Mouse (Mus musculus) midbrain, postnatal 0 days (tissue): ENCODE data around the gene Ly6g5b. TPM values are rescaled to one million over a fixed set of nuclear protein-coding genes. Genes with fewer than 3 reads are reported as not detected.

ENCODE experiments used
- ATAC-seq: fragments of 200-750 bp; cut with Nextera tagmentation; 2 replicates; pipeline ENCODE4 v1.8.0; 2017; ENCODE audit warnings: moderate number of reproducible peaks, mild to moderate bottlenecking, moderate TSS enrichment, moderate library complexity; ENCODE audit not compliant: low FRiP score
- DNase-seq: peaks from one replicate; pipeline ENCODE4 v3.0.0-alpha.2; 2015; ENCODE audit warnings: low spot score
- H3K27ac ChIP-seq: fragments of 300-500 bp; sonication (generic); 2 replicates; pipeline ENCODE4 v1.5.1; 2014; ENCODE audit warnings: low read depth, mild to moderate bottlenecking, low read length, mixed read lengths
- H3K27me3 ChIP-seq: fragments of 300-500 bp; sonication (generic); 2 replicates; pipeline ENCODE4 v1.6.1; 2014; ENCODE audit warnings: low read length, control low read depth, mixed read lengths; ENCODE audit not compliant: insufficient read depth
- H3K36me3 ChIP-seq: fragments of 300-500 bp; sonication (generic); 2 replicates; pipeline ENCODE4 v1.6.1; 2014; ENCODE audit warnings: low read length, control low read depth, mixed read lengths; ENCODE audit not compliant: insufficient read depth
- H3K4me1 ChIP-seq: fragments of 300-500 bp; sonication (generic); 2 replicates; pipeline ENCODE4 v1.6.1; 2014; ENCODE audit warnings: mild to moderate bottlenecking, control low read depth, antibody characterized with exemption, low read length, mixed read lengths; ENCODE audit not compliant: insufficient read depth
- H3K4me2 ChIP-seq: fragments of 300-500 bp; sonication (generic); 2 replicates; pipeline ENCODE4 v1.6.1; 2014; ENCODE audit warnings: low read depth, mild to moderate bottlenecking, low read length, mixed read lengths; ENCODE audit not compliant: poor library complexity, severe bottlenecking
- H3K4me3 ChIP-seq: fragments of 300-500 bp; sonication (generic); 2 replicates; pipeline ENCODE4 v1.5.1; 2014; ENCODE audit warnings: low read depth, mild to moderate bottlenecking, low read length, moderate library complexity
- H3K9ac ChIP-seq: fragments of 300-500 bp; sonication (generic); replicated peaks from 2 replicates; pipeline ENCODE4 v1.6.1; 2014; ENCODE audit warnings: mild to moderate bottlenecking, low read length, moderate library complexity, mixed read lengths; ENCODE audit not compliant: poor library complexity, severe bottlenecking
- H3K9me3 ChIP-seq: fragments of 300-500 bp; sonication (generic); 2 replicates; pipeline ENCODE4 v1.6.1; 2016; ENCODE audit warnings: low read length, control low read depth
- CTCF ChIP-seq: IDR thresholded peaks from 2 replicates; pipeline ENCODE4 v1.5.1; 2016; ENCODE audit warnings: antibody characterized with exemption, mild to moderate bottlenecking
- WGBS: fragments of 180-500 bp; shearing (Covaris S2); extraction: QIAGEN DNeasy Blood & Tissue Kit; methylation state at CpG from one replicate; pipeline ENCODE4 v1.1.7; 2014; 5-methylcytosine and 5-hydroxymethylcytosine counted together
- polyA plus RNA-seq: library from polyadenylated mRNA; unstranded; fragments of >200 nt; fragmentation: Nextera tagmentation; extraction: Ambion mirVana; gene quantifications from 2 replicates; pipeline ENCODE4 v1.2.1, GENCODE M21; 2015
- total RNA-seq: library from RNA; depleted of rRNA; stranded (reverse); fragments of >200 nt; gene quantifications from 2 replicates; pipeline ENCODE4 v1.2.3, GENCODE M21; 2014; rRNA removed

The Ly6g5b gene
- total RNA-seq (0.99 and 3.7 TPM in 2 replicates), polyA plus RNA-seq (1.3 and 1.8 TPM in 2 replicates)

DNA sequence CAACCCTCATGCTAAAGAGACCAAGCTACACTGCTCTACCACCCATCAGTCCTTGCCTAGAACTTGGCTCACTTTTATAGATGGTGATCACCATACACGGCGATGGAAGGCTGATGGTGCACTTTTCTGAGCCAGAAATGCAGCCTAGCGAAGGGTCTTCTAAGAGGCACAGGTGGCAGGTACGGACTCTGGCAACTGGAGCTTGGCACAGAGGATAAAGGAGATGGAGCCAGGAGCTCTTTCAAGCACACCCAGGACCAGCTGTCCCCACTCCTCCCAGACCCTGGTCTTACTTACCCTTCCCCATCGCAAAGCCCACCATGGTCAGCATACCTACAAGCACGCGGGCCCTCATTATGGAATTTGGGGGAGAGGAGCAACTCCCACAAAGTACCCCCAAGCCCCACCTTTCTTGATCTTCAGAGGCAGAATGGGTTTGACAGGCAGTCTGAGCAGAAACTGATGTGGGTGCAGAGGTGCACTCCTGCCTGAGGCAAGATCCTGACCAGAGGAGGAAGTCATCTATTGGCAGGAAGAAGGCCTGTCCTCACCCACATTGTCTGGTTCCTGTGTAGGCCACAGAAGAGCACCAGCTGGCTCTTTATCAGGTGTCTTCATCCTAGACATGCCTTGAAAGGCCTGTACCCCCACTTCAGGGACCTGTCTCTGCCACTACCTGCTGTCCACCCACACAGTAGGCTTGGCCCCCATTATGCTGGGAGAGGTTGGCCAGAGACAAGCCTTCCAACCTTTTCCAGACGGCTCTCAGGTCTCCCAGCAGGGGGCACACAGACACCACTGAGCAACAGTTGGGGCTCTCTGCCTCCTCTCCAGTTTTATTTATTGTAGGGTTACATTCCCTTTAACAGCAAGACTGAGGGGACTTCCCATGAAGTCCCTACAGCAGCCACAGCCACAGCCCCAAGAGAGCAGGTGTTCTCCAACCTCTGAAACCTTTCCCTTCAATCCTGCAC is at the start of gene Ly6g5b:
Ly6g5b (minus strand) TSS at position 383 of the 974 bp plus-strand sequence.
- DNase-seq (no peak), ATAC-seq (no peak)
- TF ChIP-seq CTCF = peak; percentile 47; the same call in 1 of the 2 replicates
- no peaks in the 10 kb centered on the region for H3K4me1 ChIP-seq
- H3K4me2 ChIP-seq = no peak within 1 kb of the TSS
- no peaks in the 10 kb centered on the region for H3K9me3 ChIP-seq
- H3K9ac ChIP-seq = no peak within 1 kb of the TSS
- H3K36me3 ChIP-seq = peaks cover 40% of the 10 kb centered on the region
- no peaks in the 10 kb centered on the region for H3K27me3 ChIP-seq
- no peak within 1 kb of the TSS for H3K27ac ChIP-seq
- H3K4me3 ChIP-seq = no peak within 1 kb of the TSS
- WGBS = 87% methylated on average over 8 of the region's 8 CpGs

DNA sequence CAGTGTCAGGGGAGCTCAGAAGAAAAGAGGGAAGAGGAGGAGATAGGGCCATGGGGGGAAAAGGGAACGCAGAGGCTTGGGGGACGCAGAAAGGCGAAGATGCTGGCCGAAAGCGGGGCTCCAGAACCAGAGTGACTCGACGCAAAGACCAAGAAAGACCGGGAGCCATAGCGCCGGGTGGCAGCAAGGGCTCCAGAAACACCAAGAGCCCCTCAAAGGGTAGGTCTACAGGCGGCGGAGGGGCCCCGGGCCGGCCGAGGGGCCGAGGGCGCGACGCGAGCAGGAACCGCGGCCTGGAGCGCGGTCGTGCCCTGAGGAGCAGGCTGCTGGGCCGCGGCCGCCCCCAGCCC is 49.0 kb upstream of the Ly6g5b start:
- Histone ChIP-seq H3K27ac (peak overlapping the region; percentile 96), H3K4me3 (peak overlapping the region; percentile 87), H3K4me1 (peaks cover 11% of the 10 kb centered on the region; the same call in 1 of the 2 replicates), H3K4me2 (peak overlapping the region; percentile 85), H3K36me3 (peaks cover 31% of the 10 kb centered on the region), H3K9me3 (no peaks in the 10 kb centered on the region), H3K27me3 (no peaks in the 10 kb centered on the region), H3K9ac (peak overlapping the region; percentile 98)
- ATAC-seq (no peak), DNase-seq (no peak)
- TF ChIP-seq CTCF = no peak
- under 1% methylated on average over 16 of the region's 28 CpGs for WGBS

DNA sequence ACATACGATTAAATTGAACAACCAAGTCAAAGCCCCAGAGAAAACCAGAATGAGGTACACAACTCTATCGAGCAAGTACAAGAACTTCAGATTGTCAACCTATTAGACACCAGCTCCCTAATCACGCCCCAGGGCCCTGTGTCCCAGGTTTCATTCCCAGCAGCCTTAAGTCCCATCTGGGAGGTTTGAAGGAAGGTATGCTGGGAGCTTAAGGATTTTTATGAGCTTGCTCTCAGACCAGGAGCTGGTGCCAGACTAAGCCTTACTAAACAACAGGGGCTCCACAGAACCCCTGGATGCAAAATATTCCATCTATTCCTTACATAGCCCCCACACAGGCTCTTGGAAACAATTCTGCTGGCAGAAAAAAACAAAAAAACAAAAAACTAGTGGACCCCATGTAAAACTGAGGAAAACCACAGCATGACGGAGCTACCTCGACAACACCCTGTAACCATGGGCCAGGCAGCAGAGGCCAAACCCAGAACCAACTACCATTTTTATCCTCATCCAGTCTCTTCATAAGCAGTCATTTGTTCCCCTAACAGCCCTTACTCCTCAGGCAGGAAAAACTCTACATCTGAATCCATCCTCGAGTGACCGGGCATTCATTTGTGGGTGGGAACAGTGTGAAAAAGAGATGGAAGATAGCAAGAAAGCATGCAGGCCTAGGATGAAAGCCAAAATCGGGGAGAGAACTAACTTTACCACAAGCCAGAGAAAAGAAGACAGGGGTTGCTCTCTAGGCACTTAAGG is 48.3 kb upstream of the Ly6g5b start:
- H3K9ac ChIP-seq = peak overlapping the region; percentile 98
- DNase-seq (no peak), ATAC-seq (no peak)
- H3K27me3 ChIP-seq = no peaks in the 10 kb centered on the region
- no peaks in the 10 kb centered on the region for H3K9me3 ChIP-seq
- 5% methylated on average over 8 of the region's 8 CpGs for WGBS
- H3K4me2 ChIP-seq = peak overlapping the region; percentile 85
- H3K27ac ChIP-seq = peak overlapping the region; percentile 96
- H3K4me1 ChIP-seq = peaks cover 11% of the 10 kb centered on the region; the same call in 1 of the 2 replicates
- H3K4me3 ChIP-seq = peak overlapping the region; percentile 87
- H3K36me3 ChIP-seq = peaks cover 38% of the 10 kb centered on the region
- no peak for TF ChIP-seq CTCF

- ATAC-seq (no peak), DNase-seq (no peak)
- Histone ChIP-seq H3K9me3 (no peaks in the 10 kb centered on the region), H3K9ac (peak overlapping the region; percentile 98), H3K4me1 (peaks cover 11% of the 10 kb centered on the region; the same call in 1 of the 2 replicates), H3K36me3 (peaks cover 45% of the 10 kb centered on the region), H3K27me3 (no peaks in the 10 kb centered on the region), H3K4me2 (peak overlapping the region; percentile 85), H3K4me3 (peak overlapping the region; percentile 87), H3K27ac (peak overlapping the region; percentile 43; the same call in 1 of the 2 replicates)
- WGBS = 24% methylated on average over 12 of the region's 12 CpGs
- no peak for TF ChIP-seq CTCF
These were observed 47.5 kb upstream of the Ly6g5b start for GRCm38 (mm10) chr17:35162730-35163129.

DNA sequence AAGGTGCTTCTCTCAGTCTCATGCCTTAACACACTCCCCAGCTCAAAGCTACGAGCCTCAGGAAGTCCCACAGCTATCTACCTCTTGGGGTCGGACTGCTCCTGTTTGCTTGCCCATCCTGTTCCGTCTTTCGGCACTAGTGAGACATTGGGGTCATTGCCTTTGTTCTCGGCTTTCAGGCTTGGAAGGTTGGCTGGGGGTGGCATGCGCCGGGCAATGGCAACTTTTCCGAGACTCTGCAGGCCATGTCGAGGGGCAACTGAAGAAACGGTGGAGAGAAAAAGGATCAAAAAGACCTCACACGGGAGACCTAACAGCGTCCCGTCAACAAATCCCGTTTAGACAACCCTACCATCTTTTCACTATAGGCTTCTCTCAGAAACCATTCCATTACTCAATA is 46.9 kb upstream of the Ly6g5b start:
- 54% methylated on average over 14 of the region's 14 CpGs for WGBS
- Histone ChIP-seq H3K4me2 (peak overlapping the region; percentile 85), H3K36me3 (peaks cover 51% of the 10 kb centered on the region), H3K9me3 (no peaks in the 10 kb centered on the region), H3K9ac (peak overlapping the region; percentile 98; the same call in 1 of the 2 replicates), H3K4me1 (peaks cover 11% of the 10 kb centered on the region; the same call in 1 of the 2 replicates), H3K4me3 (peak overlapping the region; percentile 87; the same call in 1 of the 2 replicates), H3K27me3 (no peaks in the 10 kb centered on the region), H3K27ac (no peak overlapping the region)
- no peak for TF ChIP-seq CTCF
- DNase-seq (no peak), ATAC-seq (no peak)
